Comparison of ENCODE assay signal across 18 mouse cellular contexts in the genomic region with DNA sequence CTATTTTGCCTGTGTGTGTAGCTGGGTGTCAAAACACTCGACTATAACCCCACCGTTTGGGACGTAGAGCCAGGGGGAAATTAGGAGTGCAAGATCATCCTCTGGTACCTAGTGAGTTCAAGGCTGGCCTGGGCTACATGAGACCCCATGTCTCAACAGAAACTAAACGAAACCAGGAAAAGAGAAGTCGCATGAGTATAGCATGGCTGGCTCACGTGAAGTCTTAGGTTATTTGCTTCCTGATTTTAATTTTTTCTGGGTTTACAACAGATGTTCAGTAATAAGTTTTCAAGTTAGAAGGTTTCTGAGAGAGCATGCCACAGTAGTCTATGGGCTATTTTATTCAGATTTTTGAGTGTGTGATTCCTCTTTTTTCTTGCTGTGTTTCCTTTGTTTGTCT.
"Had no signal": no experiment of that assay in that cellular context is flagged by ENCODE, and none has a peak within 500 bp of the region (broad histone marks: within the 10 kb centered on the region; RNA-seq: fewer than 3 reads in every experiment).

No protein-coding gene starts in this region.

- ATAC-seq: midbrain, embryonic 15.5 days had no signal

- H3K4me3 ChIP-seq: midbrain, embryonic 10.5 days; midbrain, embryonic 12.5 days; midbrain, embryonic 15.5 days; myocyte; neural tube, embryonic 13.5 days; neural tube, embryonic 15.5 days had no signal

- H3K4me1 ChIP-seq: midbrain, embryonic 12.5 days; midbrain, embryonic 15.5 days; neural tube, embryonic 13.5 days; neural tube, embryonic 15.5 days had no signal

- H3K4me2 ChIP-seq: lung, embryonic 14.5 days; midbrain, embryonic 12.5 days; midbrain, embryonic 15.5 days; neural tube, embryonic 13.5 days; neural tube, embryonic 15.5 days had no signal

- H3K36me3 ChIP-seq: midbrain, embryonic 10.5 days; midbrain, embryonic 12.5 days; midbrain, embryonic 15.5 days; neural tube, embryonic 13.5 days; neural tube, embryonic 15.5 days had no signal

- H3K9ac ChIP-seq: lung, embryonic 14.5 days; midbrain, embryonic 12.5 days; midbrain, embryonic 15.5 days; neural tube, embryonic 13.5 days; neural tube, embryonic 15.5 days had no signal

- H3K9me3 ChIP-seq: midbrain, embryonic 10.5 days; midbrain, embryonic 12.5 days; midbrain, embryonic 15.5 days; neural tube, embryonic 13.5 days; neural tube, embryonic 15.5 days had no signal

- H3K27ac ChIP-seq: midbrain, embryonic 10.5 days; midbrain, embryonic 12.5 days; midbrain, embryonic 15.5 days; neural tube, embryonic 13.5 days; neural tube, embryonic 15.5 days had no signal

- H3K27me3 ChIP-seq: midbrain, embryonic 12.5 days; midbrain, embryonic 15.5 days; neural tube, embryonic 13.5 days; neural tube, embryonic 15.5 days had no signal

- DNase-seq: lung, adult 18-20 months; lung, embryonic 14.5 days; lung, postnatal 10 days; lung, postnatal 4 days; retina, postnatal 1 day; right cerebral cortex, adult 18-20 months; right cerebral cortex, postnatal 25 days; right cerebral cortex, postnatal 4 days; spleen, adult 18-20 months; thymus, adult 18-20 months; thymus, postnatal 14 days; thymus, postnatal 36 days had no signal
